11 mouse cellular contexts compared by ENCODE assay signal in genomic region chr4:123613309-123613947, GRCm38 (mm10).
DNase-seq lines count a peak whose midpoint lies in the region; ATAC-seq and TF ChIP-seq lines count a peak whose summit lies in the region.
"Had no signal": no experiment of that assay in that cellular context is flagged by ENCODE, and none has a peak within 500 bp of the region (broad histone marks: within the 10 kb centered on the region; RNA-seq: fewer than 3 reads in every experiment).

No protein-coding gene starts in this region.

- no peaks in the 10 kb centered on the region for H3K9me3 ChIP-seq in hindbrain, embryonic 10.5 days
- H3K9me3 ChIP-seq in hindbrain, postnatal 0 days (ENCODE audit: low read length): no peaks in the 10 kb centered on the region
- H3K9me3 ChIP-seq in liver, postnatal 0 days (ENCODE audit: low read length): no peaks in the 10 kb centered on the region
- no peaks in the 10 kb centered on the region for H3K9me3 ChIP-seq in stomach, embryonic 16.5 days (replicated peaks; ENCODE audit: control insufficient read depth, low read length)
- H3K9me3 ChIP-seq: limb, embryonic 12.5 days had no signal

- TF ChIP-seq EP300 in liver, postnatal 0 days (IDR thresholded peaks at IDR 0.05; ENCODE audit: low read depth): no peak

- 0 out of 2 replicates have a peak overlapping the region, but pooled peaks have one; percentile 6 for H3K27ac ChIP-seq in hindbrain, embryonic 10.5 days
- H3K27ac ChIP-seq in hindbrain, postnatal 0 days: no peak overlapping the region
- H3K27ac ChIP-seq in liver, postnatal 0 days (ENCODE audit: low read depth): peak overlapping the region; percentile 85
- peak overlapping the region; percentile 43; the same call in 1 of the 2 replicates for H3K27ac ChIP-seq in stomach, embryonic 16.5 days (ENCODE audit: low read length)
- H3K27ac ChIP-seq: hindbrain, embryonic 12.5 days; limb, embryonic 12.5 days had no signal

- no peaks in the 10 kb centered on the region for H3K36me3 ChIP-seq in hindbrain, embryonic 10.5 days
- H3K36me3 ChIP-seq in hindbrain, postnatal 0 days (ENCODE audit: insufficient read depth, low read length): no peaks in the 10 kb centered on the region
- H3K36me3 ChIP-seq in liver, postnatal 0 days (replicated peaks; ENCODE audit: insufficient read depth, low read length): no peaks in the 10 kb centered on the region
- no peaks in the 10 kb centered on the region for H3K36me3 ChIP-seq in stomach, embryonic 16.5 days (ENCODE audit: control insufficient read depth, insufficient read depth, low read length)
- H3K36me3 ChIP-seq: hindbrain, embryonic 12.5 days; limb, embryonic 12.5 days had no signal

- no peak overlapping the region for H3K4me3 ChIP-seq in hindbrain, embryonic 10.5 days
- H3K4me3 ChIP-seq in hindbrain, postnatal 0 days (ENCODE audit: low read length): no peak overlapping the region
- H3K4me3 ChIP-seq in liver, postnatal 0 days (ENCODE audit: low read depth, low read length): peak overlapping the region; percentile 41
- H3K4me3 ChIP-seq in stomach, embryonic 16.5 days (replicated peaks; ENCODE audit: low read length): no peak overlapping the region
- H3K4me3 ChIP-seq: hindbrain, embryonic 12.5 days; limb, embryonic 12.5 days had no signal

- no peak overlapping the region for H3K4me2 ChIP-seq in hindbrain, postnatal 0 days (ENCODE audit: low read depth, low read length)
- H3K4me2 ChIP-seq in liver, postnatal 0 days (ENCODE audit: low read depth, low read length): peak overlapping the region; percentile 65
- no peak overlapping the region; the same call in 1 of the 2 replicates for H3K4me2 ChIP-seq in stomach, embryonic 16.5 days (ENCODE audit: low read depth, low read length)
- H3K4me2 ChIP-seq: hindbrain, embryonic 12.5 days; limb, embryonic 12.5 days had no signal

- no peaks in the 10 kb centered on the region for H3K27me3 ChIP-seq in hindbrain, embryonic 10.5 days (ENCODE audit: insufficient read depth, poor library complexity, severe bottlenecking)
- H3K27me3 ChIP-seq in hindbrain, postnatal 0 days (ENCODE audit: insufficient read depth, low read length): no peaks in the 10 kb centered on the region
- no peaks in the 10 kb centered on the region for H3K27me3 ChIP-seq in liver, postnatal 0 days (ENCODE audit: insufficient read depth, low read length)
- no peaks in the 10 kb centered on the region for H3K27me3 ChIP-seq in stomach, embryonic 16.5 days (ENCODE audit: control insufficient read depth, insufficient read depth, low read length)
- H3K27me3 ChIP-seq: hindbrain, embryonic 12.5 days; limb, embryonic 12.5 days had no signal

- 81% methylated on average over 7 of the region's 7 CpGs for WGBS in hindbrain, embryonic 10.5 days
- 73% methylated on average over 7 of the region's 7 CpGs for WGBS in hindbrain, postnatal 0 days
- 50% methylated on average over 7 of the region's 7 CpGs for WGBS in liver, postnatal 0 days (ENCODE audit: insufficient replicate concordance)
- WGBS in stomach, embryonic 16.5 days: 53% methylated on average over 7 of the region's 7 CpGs

- ATAC-seq in hindbrain, postnatal 0 days: no peak
- peak; percentile 96 for ATAC-seq in liver, postnatal 0 days
- ATAC-seq in stomach, embryonic 16.5 days (ENCODE audit: insufficient read depth, low FRiP score): peak; percentile 81
- no peak for ATAC-seq in megakaryocyte progenitor cell, adult 5-6 weeks (replicated peaks; ENCODE audit: poor library complexity)

- H3K4me1 ChIP-seq in hindbrain, embryonic 10.5 days (replicated peaks): peaks cover 25% of the 10 kb centered on the region
- peaks cover 13% of the 10 kb centered on the region for H3K4me1 ChIP-seq in hindbrain, postnatal 0 days (ENCODE audit: insufficient read depth, low read length)
- H3K4me1 ChIP-seq in liver, postnatal 0 days (ENCODE audit: insufficient read depth): peaks cover 15% of the 10 kb centered on the region; the same call in 1 of the 2 replicates
- peaks cover 29% of the 10 kb centered on the region for H3K4me1 ChIP-seq in stomach, embryonic 16.5 days (ENCODE audit: control insufficient read depth, insufficient read depth, low read length)

- no peak for DNase-seq in hindbrain, embryonic 10.5 days (ENCODE audit: low spot score)
- DNase-seq in hindbrain, postnatal 0 days (ENCODE audit: low spot score): no peak
- peak; percentile 89 for DNase-seq in kidney, adult 9 months
- DNase-seq in liver, postnatal 0 days: peak; percentile 63
- no peak for DNase-seq in urinary bladder, adult 18-20 months (ENCODE audit: low spot score in 2 of 2)
- no peak for DNase-seq in cerebellum, adult 9-10 months
- DNase-seq: adrenal gland, postnatal 14 days had no signal

- TF ChIP-seq CTCF in hindbrain, postnatal 0 days (IDR thresholded peaks at IDR 0.05; ENCODE audit: low read depth): no peak
- no peak for TF ChIP-seq CTCF in liver, postnatal 0 days (IDR thresholded peaks at IDR 0.05; ENCODE audit: low read depth)

- H3K9ac ChIP-seq in hindbrain, postnatal 0 days (replicated peaks; ENCODE audit: low read length): no peak overlapping the region
- peak overlapping the region; percentile 57 for H3K9ac ChIP-seq in liver, postnatal 0 days (replicated peaks)
- no peak overlapping the region for H3K9ac ChIP-seq in stomach, embryonic 16.5 days (ENCODE audit: low read length)
- H3K9ac ChIP-seq: hindbrain, embryonic 12.5 days; limb, embryonic 12.5 days had no signal

Comparison
In these comparisons a context has a peak if more than half of its experiments do, and no peak if none do; other contexts are left out.
1. DNase-seq: peak in kidney, adult 9 months (single experiment) and liver, postnatal 0 days (single experiment); none in hindbrain, embryonic 10.5 days (single experiment), hindbrain, postnatal 0 days (single experiment), urinary bladder, adult 18-20 months (0 of 2) and cerebellum, adult 9-10 months (single experiment).
2. ATAC-seq: peak in liver, postnatal 0 days (single experiment) and stomach, embryonic 16.5 days (single experiment); none in hindbrain, postnatal 0 days (single experiment) and megakaryocyte progenitor cell, adult 5-6 weeks (single experiment).